9 mouse cellular contexts compared by ENCODE assay signal in the genomic region with DNA sequence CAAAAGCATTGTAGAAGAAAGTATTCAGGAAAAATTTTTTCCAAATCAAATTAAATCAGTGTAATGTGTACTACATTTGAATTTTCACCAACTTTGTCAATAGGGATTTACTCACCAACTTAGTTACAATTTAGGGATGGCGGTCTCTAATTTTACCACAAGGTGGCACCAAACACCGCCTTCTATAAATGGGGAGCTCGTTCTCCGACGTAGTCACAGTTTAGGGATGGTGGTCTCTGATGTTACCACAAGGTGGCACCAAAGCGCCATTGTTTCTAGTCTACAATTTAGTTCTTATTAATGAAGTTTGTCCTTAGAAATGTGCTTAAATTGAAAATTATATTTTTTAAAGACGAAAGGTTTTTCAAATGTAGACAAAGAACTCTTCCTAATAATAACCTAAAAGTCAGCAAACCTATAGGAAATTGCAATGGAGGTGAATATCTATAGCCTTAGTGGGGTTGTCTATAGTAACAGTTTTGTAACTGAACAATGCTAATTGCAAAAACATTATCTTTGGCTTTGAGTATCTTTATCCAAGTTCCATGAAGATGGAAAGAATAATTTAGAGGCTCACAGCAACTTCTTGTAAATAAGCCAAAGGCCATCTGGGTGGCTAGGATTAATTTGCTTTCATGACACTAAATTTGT. TPM values are rescaled to one million over a fixed set of nuclear protein-coding genes. Genes with fewer than 3 reads are reported as not detected.
DNase-seq lines count a peak whose midpoint lies in the region; ATAC-seq and TF ChIP-seq lines count a peak whose summit lies in the region.
"Had no signal": no experiment of that assay in that cellular context is flagged by ENCODE, and none has a peak within 500 bp of the region (broad histone marks: within the 10 kb centered on the region; RNA-seq: fewer than 3 reads in every experiment).

No protein-coding gene starts in this region.

- no peak overlapping the region for H3K4me2 ChIP-seq in forebrain, embryonic 16.5 days (ENCODE audit: low read length)
- H3K4me2 ChIP-seq in hindbrain, embryonic 11.5 days (replicated peaks; ENCODE audit: low read depth, low read length) = no peak overlapping the region
- no peak overlapping the region for H3K4me2 ChIP-seq in lung, embryonic 16.5 days (ENCODE audit: low read depth, low read length)
- H3K4me2 ChIP-seq: heart, embryonic 15.5 days had no signal

- no peak overlapping the region for H3K27ac ChIP-seq in ES-E14 (ENCODE audit: insufficient read depth, low read depth, low read length, poor library complexity, severe bottlenecking)
- no peak overlapping the region for H3K27ac ChIP-seq in forebrain, embryonic 16.5 days (ENCODE audit: low read length)
- H3K27ac ChIP-seq in hindbrain, embryonic 11.5 days (ENCODE audit: low read depth, low read length) = no peak overlapping the region
- H3K27ac ChIP-seq in lung, embryonic 16.5 days (ENCODE audit: low read length) = no peak overlapping the region
- H3K27ac ChIP-seq: heart, embryonic 15.5 days had no signal

- peak; percentile 83 for DNase-seq in ES-E14 (ENCODE audit: low read depth, low spot score)
- DNase-seq in hindbrain, embryonic 11.5 days (ENCODE audit: low spot score) = peak; percentile 94
- peak; percentile 93 for DNase-seq in layer of hippocampus, adult 9-10 months (ENCODE audit: low spot score)
- DNase-seq in ovary, postnatal 14 days (ENCODE audit: low spot score) = peak; percentile 90
- peak; percentile 90 for DNase-seq in thymus, postnatal 0 days (ENCODE audit: low spot score)

- no peaks in the 10 kb centered on the region for H3K9me3 ChIP-seq in ES-E14 (ENCODE audit: control insufficient read depth, insufficient read depth, low read depth, low read length)
- no peaks in the 10 kb centered on the region for H3K9me3 ChIP-seq in forebrain, embryonic 16.5 days (ENCODE audit: control insufficient read depth, low read length)
- no peaks in the 10 kb centered on the region for H3K9me3 ChIP-seq in hindbrain, embryonic 11.5 days (ENCODE audit: control insufficient read depth, low read length)
- no peaks in the 10 kb centered on the region for H3K9me3 ChIP-seq in lung, embryonic 16.5 days (ENCODE audit: control insufficient read depth, low read length)
- H3K9me3 ChIP-seq: heart, embryonic 15.5 days had no signal

- H3K4me3 ChIP-seq in ES-E14 (ENCODE audit: insufficient read depth in 1 of 2, low read depth in 1 of 2, low read length in 2 of 2, poor library complexity in 1 of 2, severe bottlenecking in 1 of 2) = no peak overlapping the region
- no peak overlapping the region for H3K4me3 ChIP-seq in forebrain, embryonic 16.5 days (replicated peaks; ENCODE audit: low read length)
- H3K4me3 ChIP-seq in hindbrain, embryonic 11.5 days (ENCODE audit: low read depth, low read length) = no peak overlapping the region
- no peak overlapping the region for H3K4me3 ChIP-seq in lung, embryonic 16.5 days (ENCODE audit: low read length)
- H3K4me3 ChIP-seq: heart, embryonic 15.5 days had no signal

- H3K36me3 ChIP-seq in ES-E14 (ENCODE audit: control insufficient read depth, insufficient read depth, low read length, poor library complexity, severe bottlenecking) = peaks cover 10% of the 10 kb centered on the region
- peaks cover 10% of the 10 kb centered on the region; the same call in 1 of the 2 replicates for H3K36me3 ChIP-seq in forebrain, embryonic 16.5 days (ENCODE audit: control insufficient read depth, insufficient read depth)
- H3K36me3 ChIP-seq in hindbrain, embryonic 11.5 days (ENCODE audit: control insufficient read depth, insufficient read depth, low read length) = 0 out of 2 replicates have a peak, but pooled peaks cover 2% of the 10 kb centered on the region
- H3K36me3 ChIP-seq in lung, embryonic 16.5 days (ENCODE audit: control insufficient read depth, insufficient read depth, low read length) = peaks cover 14% of the 10 kb centered on the region

- in situ Hi-C loops in ES-E14 (cut with MboI; ENCODE audit: low sequenced_read_pairs in 2 of 2, unreplicated experiment in 2 of 2) = loop anchor here (5.0 to 10.0 kb wide), 3 partner anchors 301 to 661 kb away; no protein-coding TSS in a partner anchor

- WGBS in forebrain, embryonic 16.5 days = 2% methylated on average over 7 of the region's 7 CpGs
- WGBS in hindbrain, embryonic 11.5 days = under 1% methylated on average over 7 of the region's 7 CpGs
- WGBS in lung, embryonic 16.5 days = under 1% methylated on average over 7 of the region's 7 CpGs

- no peak overlapping the region for H3K9ac ChIP-seq in ES-E14 (ENCODE audit: insufficient read depth, low read depth, low read length, poor library complexity, severe bottlenecking)
- no peak overlapping the region for H3K9ac ChIP-seq in forebrain, embryonic 16.5 days (replicated peaks; ENCODE audit: low read depth, low read length)
- H3K9ac ChIP-seq in hindbrain, embryonic 11.5 days (ENCODE audit: low read depth, low read length) = no peak overlapping the region
- no peak overlapping the region for H3K9ac ChIP-seq in lung, embryonic 16.5 days (ENCODE audit: low read length)
- H3K9ac ChIP-seq: heart, embryonic 15.5 days had no signal

- H3K4me1 ChIP-seq in ES-E14 (ENCODE audit: control insufficient read depth in 2 of 2, insufficient read depth in 2 of 2, low read length in 2 of 2, poor library complexity in 1 of 2) = peaks cover 0 to 2% of the 10 kb centered on the region in 2 experiments; a peak in 1 of 4 replicates
- H3K4me1 ChIP-seq in forebrain, embryonic 16.5 days (replicated peaks; ENCODE audit: control insufficient read depth, insufficient read depth, low read length) = no peaks in the 10 kb centered on the region
- H3K4me1 ChIP-seq in hindbrain, embryonic 11.5 days (replicated peaks; ENCODE audit: control insufficient read depth, insufficient read depth, low read length) = no peaks in the 10 kb centered on the region
- H3K4me1 ChIP-seq in lung, embryonic 16.5 days (replicated peaks; ENCODE audit: control insufficient read depth, insufficient read depth, low read length) = no peaks in the 10 kb centered on the region
- H3K4me1 ChIP-seq: heart, embryonic 15.5 days had no signal

- H3K27me3 ChIP-seq in forebrain, embryonic 16.5 days (replicated peaks; ENCODE audit: control insufficient read depth, insufficient read depth, low read length) = 0 out of 2 replicates have a peak, but pooled peaks cover 3% of the 10 kb centered on the region
- H3K27me3 ChIP-seq in hindbrain, embryonic 11.5 days (ENCODE audit: control insufficient read depth, insufficient read depth, low read length) = no peaks in the 10 kb centered on the region
- H3K27me3 ChIP-seq in lung, embryonic 16.5 days (ENCODE audit: control insufficient read depth, insufficient read depth, low read depth, low read length) = peaks cover 12% of the 10 kb centered on the region; the same call in 1 of the 2 replicates
- H3K27me3 ChIP-seq: heart, embryonic 15.5 days had no signal

- ATAC-seq in cerebellum, adult (ENCODE audit: insufficient number of reproducible peaks, low FRiP score, low TSS enrichment) = peak; percentile 84
- ATAC-seq in forebrain, embryonic 16.5 days = peak; percentile 84
- ATAC-seq in hindbrain, embryonic 11.5 days (ENCODE audit: low FRiP score) = peak; percentile 68
- ATAC-seq in lung, embryonic 16.5 days (ENCODE audit: low read depth) = peak; percentile 76

TF ChIP-seq in ES-E14, 5 proteins besides CTCF, POLR2A, EP300 and RAD21:
- TF ChIP-seq ZC3H11A (IDR thresholded peaks at IDR 0.05; ENCODE audit: borderline replicate concordance, low read depth, low read length) = peak; percentile 100
- TF ChIP-seq ZNF384 (IDR thresholded peaks at IDR 0.05; ENCODE audit: low read depth, low read length) = 0 out of 2 replicates have a peak, but pooled peaks have one; percentile 39
- TF ChIP-seq CHD2 (IDR thresholded peaks at IDR 0.05; ENCODE audit: low read depth, low read length) = no peak
- TF ChIP-seq HCFC1 (IDR thresholded peaks at IDR 0.05; ENCODE audit: borderline replicate concordance, insufficient read depth, low read length) = 0 out of 2 replicates have a peak, but pooled peaks have one; percentile 33

RNA-seq across cellular contexts. Expression of a gene that starts 13.2 kb away (rescaled TPM):
- total RNA-seq in ES-E14 (2012; rRNA removed) = 68.9 and 108 TPM in 2 replicates
- 2.7 and 3.6 TPM in 2 replicates for polyA plus RNA-seq in forebrain, embryonic 16.5 days (2015; fragmentation: Nextera tagmentation; extraction: Ambion mirVana)
- polyA plus RNA-seq in hindbrain, embryonic 11.5 days (2014; fragmentation: Nextera tagmentation; extraction: Ambion mirVana) = 18.3 and 20.7 TPM in 2 replicates
- polyA plus RNA-seq in lung, embryonic 16.5 days (2015; fragmentation: Nextera tagmentation; extraction: Ambion mirVana) = 2.0 TPM in 2 replicates
- 4.3 and 5.1 TPM in 2 replicates for polyA plus RNA-seq in thymus, postnatal 0 days (2015; fragmentation: Nextera tagmentation; extraction: Ambion mirVana)

RNA-seq across cellular contexts. Expression of a gene that starts 13.6 kb away (rescaled TPM):
- total RNA-seq in ES-E14 (2012; rRNA removed) = 64.7 and 71.8 TPM in 2 replicates
- 207 and 223 TPM in 2 replicates for polyA plus RNA-seq in forebrain, embryonic 16.5 days (2015; fragmentation: Nextera tagmentation; extraction: Ambion mirVana)
- polyA plus RNA-seq in hindbrain, embryonic 11.5 days (2014; fragmentation: Nextera tagmentation; extraction: Ambion mirVana) = 140 and 161 TPM in 2 replicates
- 65.0 TPM in 2 replicates for polyA plus RNA-seq in lung, embryonic 16.5 days (2015; fragmentation: Nextera tagmentation; extraction: Ambion mirVana)
- 58.6 and 62.7 TPM in 2 replicates for polyA plus RNA-seq in thymus, postnatal 0 days (2015; fragmentation: Nextera tagmentation; extraction: Ambion mirVana)
